Mouse (Mus musculus) ovary, postnatal 36 days (tissue): ENCODE results near the gene Cabp7.

Experiments
- DNase-seq: peaks from one replicate; pipeline ENCODE4 v3.0.0; 2022; ENCODE audit warnings: low spot score, mixed read lengths

Gene Cabp7

GRCm38 (mm10) chr11:4704072-4704964, 42.3 kb downstream of the Cabp7 start, which contains the start of the genes Uqcr10 and Zmat5:
Gene Uqcr10 (minus strand): TSS chr11:4704342.
Gene Zmat5 (plus strand): TSS chr11:4704678.
- DNase-seq, result peak; percentile 89

DNA sequence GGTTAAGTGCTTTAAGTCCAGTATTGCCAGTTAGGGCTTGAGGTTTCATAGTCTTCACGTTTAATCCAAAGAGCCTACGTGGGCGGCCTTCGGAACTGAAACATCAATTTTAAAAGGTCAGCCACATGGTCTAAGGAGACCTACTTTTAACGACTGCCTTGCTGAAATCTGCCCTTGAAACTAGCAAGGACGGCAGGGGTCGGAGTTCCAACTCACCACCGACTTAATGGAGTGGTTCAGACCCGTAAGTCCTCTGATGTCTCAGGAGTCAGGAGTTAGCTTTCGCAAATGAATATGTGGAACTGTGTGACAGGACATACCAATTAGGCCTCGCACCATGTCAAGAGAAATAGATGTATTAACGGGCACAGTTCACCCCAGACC, 42.9 kb downstream of the Cabp7 start:
- no peak for DNase-seq

GRCm38 (mm10) chr11:4700726-4701125, 45.9 kb downstream of the Cabp7 start:
- no peak for DNase-seq

GRCm38 (mm10) chr11:4697043-4697983, 49.3 kb downstream of the Cabp7 start:
- peak; percentile 83 for DNase-seq

GRCm38 (mm10) chr11:4692162-4692561, 54.4 kb downstream of the Cabp7 start:
- no peak for DNase-seq

DNA sequence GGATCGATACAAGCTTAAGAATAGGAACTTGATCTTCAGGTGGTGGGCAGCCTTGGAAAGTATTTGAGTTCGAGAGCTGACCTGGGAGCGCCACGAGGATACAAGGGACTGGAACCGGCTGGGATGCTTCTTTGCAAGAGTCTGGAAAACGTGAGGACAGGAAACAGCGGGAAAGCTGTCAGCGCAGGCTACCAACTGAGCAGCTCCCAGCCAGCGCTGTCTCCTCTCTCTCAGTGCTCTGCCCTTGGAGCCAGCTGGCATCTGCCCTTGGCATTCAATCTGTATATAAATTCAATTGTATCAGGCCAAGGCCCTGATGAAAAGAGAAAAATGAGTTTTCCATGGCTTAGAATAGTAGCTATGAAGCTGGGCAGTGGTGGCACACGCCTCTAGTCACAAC, 55.4 kb downstream of the Cabp7 start:
- DNase-seq, result peak; percentile 54

- no peak for DNase-seq
Observed at GRCm38 (mm10) chr11:4690353-4690752, 56.2 kb downstream of the Cabp7 start.

- no peak for DNase-seq
Observed at GRCm38 (mm10) chr11:4688632-4689380, 57.8 kb downstream of the Cabp7 start.

- no peak for DNase-seq
Observed at GRCm38 (mm10) chr11:4687874-4688273, 58.7 kb downstream of the Cabp7 start.

DNA sequence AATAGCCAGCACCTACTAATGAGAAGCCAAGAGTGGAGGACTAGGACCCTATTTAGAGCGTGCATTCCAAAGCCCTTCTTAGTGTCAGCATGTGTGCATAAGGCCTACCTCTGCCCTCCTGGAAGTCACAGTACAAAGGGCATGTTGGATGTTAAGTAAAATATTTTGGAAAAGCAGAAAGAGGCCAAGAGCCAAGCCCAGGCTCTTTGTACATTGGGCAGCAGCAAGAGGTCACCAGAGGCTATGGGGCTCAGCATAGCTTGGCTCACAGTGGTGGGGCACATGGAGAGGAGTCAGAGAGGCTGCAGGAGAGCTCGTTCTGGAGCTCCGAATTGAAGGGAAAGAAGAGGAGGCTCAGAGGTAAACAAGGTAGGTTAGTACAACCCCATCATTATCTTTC, 59.6 kb downstream of the Cabp7 start:
- no peak for DNase-seq
